Mouse (Mus musculus) forebrain, embryonic 14.5 days (tissue): ENCODE data around the gene Tmem268. TPM values are rescaled to one million over a fixed set of nuclear protein-coding genes. Genes with fewer than 3 reads are reported as not detected.

ENCODE experiments used
- ATAC-seq: fragments of 200-750 bp; cut with Nextera tagmentation; 2 replicates; pipeline ENCODE4 v1.8.0; 2017; ENCODE audit warnings: mild to moderate bottlenecking, moderate library complexity
- DNase-seq: peaks from one replicate; pipeline ENCODE4 v3.0.0-alpha.2; 2015; ENCODE audit warnings: low spot score
- H3K27ac ChIP-seq: fragments of 300-500 bp; sonication (generic); 2 replicates; pipeline ENCODE4 v1.5.1; 2014; ENCODE audit warnings: low read depth, mild to moderate bottlenecking, control low read depth, low read length, moderate library complexity
- H3K27me3 ChIP-seq: fragments of 300-500 bp; sonication (generic); replicated peaks from 2 replicates; pipeline ENCODE4 v1.6.1; 2014; ENCODE audit warnings: low read length, control low read depth, mixed read lengths; ENCODE audit not compliant: control insufficient read depth, insufficient read depth
- H3K36me3 ChIP-seq: fragments of 300-500 bp; sonication (generic); 2 replicates; pipeline ENCODE4 v1.6.1; 2014; ENCODE audit warnings: low read length, control low read depth; ENCODE audit not compliant: control insufficient read depth, insufficient read depth
- H3K4me1 ChIP-seq: fragments of 300-500 bp; sonication (generic); 2 replicates; pipeline ENCODE4 v1.6.1; 2014; ENCODE audit warnings: antibody characterized with exemption, low read length, control low read depth; ENCODE audit not compliant: control insufficient read depth, insufficient read depth
- H3K4me2 ChIP-seq: fragments of 300-500 bp; sonication (generic); 2 replicates; pipeline ENCODE4 v1.6.1; 2014; ENCODE audit warnings: mild to moderate bottlenecking, control low read depth, low read length
- H3K4me3 ChIP-seq: fragments of 300-500 bp; sonication (generic); 2 replicates; pipeline ENCODE4 v1.5.1; 2014; ENCODE audit warnings: low read depth, low read length, control low read depth
- H3K9ac ChIP-seq: fragments of 300-500 bp; sonication (generic); 2 replicates; pipeline ENCODE4 v1.6.1; 2014; ENCODE audit warnings: mild to moderate bottlenecking, low read length, control low read depth, moderate library complexity
- H3K9me3 ChIP-seq: fragments of 300-500 bp; sonication (generic); replicated peaks from 2 replicates; pipeline ENCODE4 v1.6.1; 2016; ENCODE audit warnings: low read length, control low read depth, mixed read lengths; ENCODE audit not compliant: control insufficient read depth
- WGBS: fragments of 180-500 bp; shearing (Covaris S2); extraction: QIAGEN DNeasy Blood & Tissue Kit; methylation state at CpG from one replicate; pipeline ENCODE4 v1.1.7; 2014; 5-methylcytosine and 5-hydroxymethylcytosine counted together
- polyA plus RNA-seq: library from polyadenylated mRNA; unstranded; fragments of >200 nt; fragmentation: Nextera tagmentation; extraction: Ambion mirVana; gene quantifications from 2 replicates; pipeline ENCODE4 v1.2.1, GENCODE M21; 2014

Gene Tmem268
- polyA plus RNA-seq, 1 experiment from 2014 or later, result 5.4 TPM

DNA sequence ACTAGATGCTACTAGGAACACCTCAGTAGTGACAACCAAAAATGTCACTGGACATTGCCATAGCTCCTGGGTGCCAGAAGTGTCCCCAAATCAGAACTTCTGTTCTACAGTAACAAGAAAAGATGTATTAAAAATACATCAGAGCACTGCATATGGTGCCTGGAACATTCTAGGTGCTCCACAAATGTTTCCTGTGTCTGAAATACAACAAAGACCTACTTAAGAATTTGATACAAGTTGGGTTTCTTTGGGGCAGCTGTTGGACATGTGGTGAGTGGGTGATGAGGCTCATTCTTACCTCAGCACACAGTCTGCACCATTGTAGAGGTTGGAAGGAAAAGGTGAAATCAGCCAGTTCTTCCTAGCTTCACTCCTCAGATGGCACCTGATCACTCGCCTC, 5.7 kb upstream of the Tmem268 start:
- H3K4me1 ChIP-seq, result peaks cover under 1% of the 10 kb centered on the region; the same call in 1 of the 2 replicates
- H3K9ac ChIP-seq, result no peak overlapping the region
- no peak overlapping the region for H3K4me3 ChIP-seq
- no peak for DNase-seq
- no peaks in the 10 kb centered on the region for H3K27me3 ChIP-seq
- 95% methylated on average over 1 of the region's 1 CpGs for WGBS
- no peak overlapping the region for H3K4me2 ChIP-seq
- no peak overlapping the region for H3K27ac ChIP-seq
- no peak for ATAC-seq
- H3K36me3 ChIP-seq, result peaks cover 46% of the 10 kb centered on the region
- no peaks in the 10 kb centered on the region for H3K9me3 ChIP-seq

DNA sequence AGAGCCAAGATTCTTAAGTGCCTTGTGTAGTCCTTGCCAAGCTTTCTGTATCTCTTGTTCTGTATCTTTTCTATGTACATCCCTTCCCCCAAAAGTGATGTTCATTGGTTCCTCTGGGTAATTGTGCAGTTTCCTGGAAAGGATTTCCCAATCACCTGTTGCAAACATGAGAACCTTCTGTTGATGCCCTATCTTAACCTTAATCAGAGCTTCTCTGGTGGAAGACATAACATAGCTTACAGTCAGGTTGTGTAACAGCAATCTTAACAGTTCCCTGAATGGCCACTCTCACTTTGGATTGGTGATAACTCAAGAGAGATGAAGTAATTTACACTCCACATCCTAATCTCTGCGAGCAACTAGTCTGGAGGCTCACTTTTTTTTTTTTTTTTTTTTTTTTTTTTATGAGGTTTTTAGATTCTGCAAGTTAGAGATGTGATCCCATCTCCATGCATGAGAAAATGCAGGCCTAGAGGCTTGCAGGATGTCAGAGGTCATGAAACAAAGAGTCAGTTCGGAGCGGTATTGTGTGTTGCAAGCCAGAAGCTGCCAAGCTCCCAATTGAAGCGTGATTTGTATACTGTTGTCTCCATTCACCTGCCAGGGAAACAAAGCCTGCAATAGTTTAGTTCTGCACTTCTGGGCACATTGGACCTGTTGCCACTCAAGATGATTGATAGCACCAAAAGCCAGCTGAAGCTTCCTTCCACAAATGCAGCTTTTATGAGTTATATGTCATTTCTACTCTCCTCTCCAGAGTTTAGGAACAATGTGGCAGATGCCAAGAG, 4.6 kb upstream of the Tmem268 start:
- Histone ChIP-seq H3K27me3 (no peaks in the 10 kb centered on the region), H3K36me3 (peaks cover 42% of the 10 kb centered on the region), H3K9ac (no peak overlapping the region), H3K9me3 (no peaks in the 10 kb centered on the region), H3K27ac (no peak overlapping the region), H3K4me2 (no peak overlapping the region), H3K4me1 (no peaks in the 10 kb centered on the region), H3K4me3 (no peak overlapping the region)
- WGBS, result 34% methylated on average over 4 of the region's 4 CpGs
- DNase-seq, result no peak
- no peak for ATAC-seq

DNA sequence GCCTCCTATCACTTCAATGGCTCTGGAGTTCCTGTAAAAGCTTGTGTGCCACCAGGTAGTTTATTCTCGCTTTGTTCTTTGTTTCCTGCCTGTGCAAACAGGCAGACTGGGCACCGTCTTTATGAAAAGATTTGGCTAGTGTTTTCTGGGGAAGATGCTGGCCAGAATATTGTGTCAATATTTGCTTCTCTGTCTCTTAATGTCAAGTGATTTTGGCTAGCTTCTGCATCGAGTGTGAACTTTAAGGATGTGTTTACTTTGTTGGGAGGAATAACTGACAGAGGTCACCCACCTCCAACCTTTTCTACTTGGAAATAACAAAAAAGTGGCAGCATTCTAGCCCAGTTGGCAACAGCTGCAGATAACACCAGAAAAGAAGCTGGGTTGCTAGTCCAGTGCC, 4.0 kb upstream of the Tmem268 start:
- Histone ChIP-seq H3K36me3 (peaks cover 36% of the 10 kb centered on the region), H3K27me3 (no peaks in the 10 kb centered on the region), H3K27ac (no peak overlapping the region), H3K4me3 (no peak overlapping the region), H3K4me2 (no peak overlapping the region), H3K4me1 (no peaks in the 10 kb centered on the region), H3K9me3 (no peaks in the 10 kb centered on the region), H3K9ac (no peak overlapping the region)
- ATAC-seq, result no peak
- WGBS, result 61% methylated on average over 3 of the region's 3 CpGs
- no peak for DNase-seq

- no peak for ATAC-seq
- DNase-seq, result no peak
Observed at GRCm38 (mm10) chr4:63555111-63555510, 3.5 kb upstream of the Tmem268 start.

GRCm38 (mm10) chr4:63556665-63557064, 1.9 kb upstream of the Tmem268 start:
- no peak for ATAC-seq
- no peak overlapping the region for H3K27ac ChIP-seq
- no peak overlapping the region for H3K9ac ChIP-seq
- no peak for DNase-seq
- no peak overlapping the region for H3K4me2 ChIP-seq
- WGBS, result 65% methylated on average over 5 of the region's 5 CpGs
- peaks cover 21% of the 10 kb centered on the region for H3K36me3 ChIP-seq
- no peaks in the 10 kb centered on the region for H3K4me1 ChIP-seq
- H3K27me3 ChIP-seq, result no peaks in the 10 kb centered on the region
- no peaks in the 10 kb centered on the region for H3K9me3 ChIP-seq
- H3K4me3 ChIP-seq, result no peak overlapping the region

More at GRCm38 (mm10) chr4:63555111-63555510, 3.5 kb upstream of the Tmem268 start:
- Histone ChIP-seq H3K36me3 (peaks cover 33% of the 10 kb centered on the region), H3K4me3 (no peak overlapping the region), H3K27me3 (no peaks in the 10 kb centered on the region), H3K4me2 (no peak overlapping the region), H3K27ac (no peak overlapping the region), H3K9ac (no peak overlapping the region), H3K9me3 (no peaks in the 10 kb centered on the region), H3K4me1 (no peaks in the 10 kb centered on the region)
- 92% methylated on average over 2 of the region's 2 CpGs for WGBS

DNA sequence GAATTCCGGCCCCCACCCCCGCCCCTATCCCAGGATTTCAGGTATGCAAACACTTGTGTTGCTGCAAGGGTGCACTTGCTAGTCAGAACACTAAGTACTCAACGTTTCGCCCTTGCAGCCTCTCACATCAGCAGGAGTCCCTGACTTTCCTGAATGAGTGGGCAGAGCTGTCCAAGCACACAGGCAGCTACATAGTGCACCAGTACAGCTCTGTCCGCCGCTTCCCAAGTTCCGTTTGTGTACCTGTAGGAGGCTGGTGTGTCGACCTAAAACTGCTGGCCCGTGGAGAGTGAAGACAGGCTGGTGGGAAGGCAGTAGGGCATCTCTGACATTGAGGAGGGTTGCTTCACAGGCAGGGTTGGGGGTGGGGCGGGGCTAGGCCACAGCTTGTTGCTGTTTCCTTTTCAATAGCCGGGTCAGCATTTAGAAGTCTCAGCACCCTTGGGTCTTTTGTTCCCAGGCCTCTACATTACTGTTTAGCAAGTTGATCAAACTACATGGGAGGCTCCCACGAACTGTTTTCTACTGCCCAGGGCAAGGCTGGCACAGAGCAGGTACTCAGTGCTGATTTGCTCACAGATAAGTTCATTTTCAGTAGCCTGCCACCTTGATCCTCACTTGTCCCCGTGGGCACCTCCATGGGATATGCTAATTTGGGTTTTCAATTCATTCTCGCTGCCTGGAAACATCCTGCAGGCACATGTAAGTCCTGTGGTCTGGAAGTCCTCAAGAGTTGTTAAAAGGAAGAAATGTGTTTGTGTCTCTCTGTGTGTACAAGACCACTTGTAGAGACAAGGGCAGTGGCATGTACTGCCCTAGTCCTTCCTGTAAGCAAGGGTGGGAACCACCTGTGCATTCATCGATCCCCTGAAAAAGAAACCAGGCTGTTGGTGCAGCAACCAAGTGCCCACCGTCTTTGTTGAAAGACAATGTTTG, 1.2 kb upstream of the Tmem268 start:
- Histone ChIP-seq H3K4me3 (no peak overlapping the region), H3K9me3 (no peaks in the 10 kb centered on the region), H3K36me3 (peaks cover 14% of the 10 kb centered on the region; the same call in 1 of the 2 replicates), H3K27ac (no peak overlapping the region), H3K4me2 (peak overlapping the region; percentile 83; the same call in 1 of the 2 replicates), H3K4me1 (no peaks in the 10 kb centered on the region), H3K9ac (no peak overlapping the region), H3K27me3 (no peaks in the 10 kb centered on the region)
- 26% methylated on average over 16 of the region's 16 CpGs for WGBS
- ATAC-seq, result no peak
- no peak for DNase-seq

DNA sequence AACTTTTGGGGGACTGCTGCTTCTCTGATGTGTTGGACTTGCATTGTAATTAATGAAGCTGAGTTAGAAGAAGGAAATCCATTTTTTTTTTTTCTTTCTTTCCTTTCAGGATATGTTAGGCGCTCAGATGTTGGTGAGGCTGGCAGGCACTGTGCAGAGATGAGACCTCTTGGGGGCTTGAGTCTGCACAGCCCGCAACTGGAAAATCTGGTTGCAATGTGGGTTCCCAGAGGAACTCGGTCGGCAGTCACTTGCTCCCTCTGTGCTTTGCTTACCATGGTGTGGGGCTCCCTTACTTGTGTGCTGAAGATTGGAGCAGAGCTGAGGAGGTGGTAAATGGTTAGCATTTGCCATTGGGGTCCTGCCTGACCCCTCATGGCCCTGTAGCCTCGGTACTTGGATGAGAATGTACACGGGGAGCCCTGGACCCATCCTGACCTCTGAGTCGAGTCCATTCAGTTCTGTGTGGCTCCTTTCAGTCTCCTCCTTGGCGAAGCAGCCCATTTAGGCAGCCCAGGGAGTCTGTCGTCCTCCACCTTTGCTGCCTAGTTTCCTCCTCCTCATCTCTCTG, 631 bp downstream of the Tmem268 start:
- H3K27ac ChIP-seq, result no peak overlapping the region
- peak overlapping the region; percentile 83 for H3K4me2 ChIP-seq
- H3K36me3 ChIP-seq, result peaks cover 3% of the 10 kb centered on the region; the same call in 1 of the 2 replicates
- H3K4me1 ChIP-seq, result no peaks in the 10 kb centered on the region
- H3K4me3 ChIP-seq, result peak overlapping the region; percentile 65
- DNase-seq (no peak), ATAC-seq (peak; percentile 18; the same call in 1 of the 2 replicates)
- H3K27me3 ChIP-seq, result no peaks in the 10 kb centered on the region
- no peaks in the 10 kb centered on the region for H3K9me3 ChIP-seq
- H3K9ac ChIP-seq, result peak overlapping the region; percentile 82
- 45% methylated on average over 9 of the region's 9 CpGs for WGBS

GRCm38 (mm10) chr4:63560079-63560478, 1.5 kb downstream of the Tmem268 start:
- H3K36me3 ChIP-seq, result no peaks in the 10 kb centered on the region
- no peak overlapping the region for H3K27ac ChIP-seq
- H3K27me3 ChIP-seq, result no peaks in the 10 kb centered on the region
- H3K9ac ChIP-seq, result no peak overlapping the region
- no peak overlapping the region for H3K4me3 ChIP-seq
- 50% methylated on average over 8 of the region's 8 CpGs for WGBS
- H3K9me3 ChIP-seq, result no peaks in the 10 kb centered on the region
- H3K4me1 ChIP-seq, result no peaks in the 10 kb centered on the region
- no peak for DNase-seq
- no peak overlapping the region for H3K4me2 ChIP-seq
- no peak for ATAC-seq
